Mouse (Mus musculus) gastrocnemius, postnatal 4 days (tissue): ENCODE results near the gene Bsg. TPM values are rescaled to one million over a fixed set of nuclear protein-coding genes. Genes with fewer than 3 reads are reported as not detected.

ENCODE experiments used
- DNase-seq, 2 experiments: peaks; one replicate each; pipeline ENCODE4 v3.0.0; 2021 to 2022; ENCODE audit warnings: low spot score in 2 of 2, mixed read lengths in 2 of 2
- long read RNA-seq, 2 experiments: library from polyadenylated mRNA; stranded (forward); transcript quantifications; one replicate each; pipeline ENCODE4 v2.0.0; 2021
- total RNA-seq, 2 experiments: library from RNA; stranded (reverse); gene quantifications; 2 replicates each; pipeline ENCODE4 v1.2.3; 2021

Bsg gene
- 100 to 1,000 TPM; 390 to 392 TPM for total RNA-seq
- long read RNA-seq, experiment 1, transcript Bsg-205 (7 exons, 1,261 nt): major isoform, 718 of 784 reads
- long read RNA-seq, experiment 1, transcript Bsg-202 (6 exons, 1,240 nt): minor isoform, 5 of 784 reads
- long read RNA-seq, experiment 1, partial matches to known transcripts: 11 of 784 reads
- long read RNA-seq, experiment 1, other reads (novel, unspliced or antisense): 49 of 784 reads
- long read RNA-seq, experiment 2, transcript Bsg-205 (7 exons, 1,261 nt): major isoform, 700 of 775 reads
- long read RNA-seq, experiment 2, transcript Bsg-202 (6 exons, 1,240 nt): minor isoform, 6 of 775 reads
- long read RNA-seq, experiment 2, partial matches to known transcripts: 13 of 775 reads
- long read RNA-seq, experiment 2, other reads (novel, unspliced or antisense): 54 of 775 reads

DNA sequence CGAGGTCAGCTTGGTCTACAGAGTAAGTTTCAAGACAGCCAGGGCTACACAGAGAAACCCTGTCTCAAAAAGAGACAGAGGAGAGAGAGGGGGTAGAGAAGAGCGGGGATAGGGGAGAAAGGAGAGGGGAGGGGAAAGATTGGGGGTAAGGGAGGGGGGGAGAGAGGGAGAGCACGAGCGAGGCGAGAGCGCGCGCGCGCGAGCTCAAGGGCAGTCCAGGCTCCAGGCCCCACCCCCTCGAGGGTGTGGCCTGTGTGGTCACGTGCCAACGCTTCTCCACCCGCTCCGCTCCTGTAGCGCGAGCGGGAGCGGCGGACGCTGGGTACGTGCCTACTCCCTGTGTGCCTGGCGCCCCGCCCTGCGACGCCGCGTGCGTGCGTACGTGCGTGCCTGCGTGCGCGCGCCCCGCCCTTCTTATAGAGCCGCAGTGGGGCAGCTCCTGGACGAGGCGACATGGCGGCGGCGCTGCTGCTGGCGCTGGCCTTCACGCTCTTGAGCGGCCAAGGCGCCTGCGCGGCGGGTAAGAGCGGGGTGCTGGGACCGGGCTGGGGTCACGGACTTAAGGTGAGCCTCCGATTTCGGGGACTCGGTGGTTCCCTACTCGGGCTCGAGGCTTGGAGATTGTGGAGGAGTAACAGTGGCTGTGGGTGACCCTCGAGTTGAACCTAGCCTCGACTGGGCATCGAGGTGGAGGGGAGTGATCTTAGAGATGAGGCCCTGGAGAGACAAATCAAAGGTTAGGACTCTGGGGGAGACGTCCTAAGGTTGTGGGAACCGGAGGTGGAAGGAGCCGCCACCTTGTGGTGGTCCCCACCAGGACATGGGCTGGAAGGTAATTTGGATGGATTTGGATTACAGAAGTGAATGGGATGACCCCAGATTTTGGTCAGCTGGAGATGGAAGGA, at the start of gene Bsg:
Bsg (plus strand) TSS at position 427 of the 905 bp plus-strand sequence.
- DNase-seq: peak; percentile 98 to 99

DNA sequence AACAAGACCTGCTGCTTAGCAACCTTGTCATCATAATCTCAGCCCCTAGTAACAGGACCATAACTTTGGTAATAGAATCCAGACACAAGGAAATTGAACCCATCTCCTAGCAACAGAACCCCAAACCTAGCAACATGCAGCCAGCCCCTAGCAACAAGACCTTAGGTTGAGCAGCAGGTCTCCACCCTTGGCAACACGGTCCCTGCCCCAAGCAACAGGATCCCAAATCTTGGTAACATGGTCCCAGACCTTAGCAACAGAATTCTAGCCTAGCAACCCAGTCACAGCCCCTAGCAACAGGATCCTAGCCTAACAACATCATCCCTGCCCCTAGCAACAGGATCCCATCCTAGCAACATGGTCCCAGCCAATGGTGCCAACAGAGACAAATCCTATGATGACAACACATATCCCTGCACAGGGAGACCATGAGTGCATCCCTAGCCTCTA, 49.3 kb upstream of the Bsg start:
- DNase-seq: no peak

DNA sequence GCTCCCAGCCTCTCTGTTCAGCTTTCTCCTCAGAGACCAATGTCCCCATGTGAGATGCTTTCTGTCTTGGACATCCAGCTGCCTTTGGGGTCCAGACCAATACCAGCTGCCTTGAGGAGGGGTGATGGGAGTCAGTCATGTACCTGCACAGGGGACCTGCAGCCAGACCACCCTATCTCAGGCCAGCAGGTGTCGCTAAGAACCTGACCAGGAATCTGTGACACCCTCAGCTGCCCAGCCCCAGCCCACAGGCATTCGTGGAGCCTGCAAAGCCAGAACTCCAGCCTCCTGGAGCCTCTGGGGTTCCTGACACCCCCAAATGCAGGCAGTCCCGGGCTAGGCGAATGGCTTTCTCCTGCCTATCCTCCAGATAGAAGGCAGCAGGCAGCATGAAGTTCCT, 45.5 kb upstream of the Bsg start:
- no peak for DNase-seq

DNA sequence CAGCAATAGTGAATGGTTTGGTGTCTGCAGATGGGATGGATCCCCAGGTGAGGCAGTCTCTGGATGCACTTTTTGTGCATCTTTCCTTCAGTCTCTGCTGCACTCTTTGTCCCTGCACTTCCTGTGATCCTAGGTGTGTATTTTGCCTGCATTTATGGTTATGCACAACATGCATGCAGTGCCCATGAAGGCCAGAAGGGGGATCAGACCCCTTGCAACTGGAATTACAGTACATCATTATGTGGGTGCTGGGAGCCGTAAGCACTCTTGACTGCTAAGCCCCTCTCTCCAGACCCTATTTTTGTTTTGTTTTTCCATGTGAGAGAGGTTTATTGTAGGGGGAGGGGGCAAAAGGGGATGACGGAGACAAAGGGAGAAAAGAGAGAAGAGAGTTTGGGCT, 44.0 kb upstream of the Bsg start:
- no peak for DNase-seq

DNA sequence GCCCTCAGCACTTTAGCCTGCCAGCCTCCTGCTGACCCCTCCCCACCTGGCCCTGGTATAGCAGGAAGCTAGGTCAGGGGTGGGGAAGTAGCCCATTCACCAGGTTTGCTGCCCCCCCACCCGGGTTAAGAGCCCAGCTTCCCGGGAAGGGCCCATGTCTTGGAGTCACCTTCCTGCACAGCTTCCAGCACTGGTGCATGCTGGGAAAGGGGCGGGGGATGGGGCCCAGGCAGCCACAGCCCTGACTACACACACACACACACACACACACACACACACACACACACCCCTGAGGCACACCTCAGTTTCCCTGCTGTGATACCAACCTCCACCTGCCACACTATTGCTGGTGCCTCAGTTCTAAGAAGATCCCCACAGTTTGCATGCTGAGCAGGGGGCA, 42.4 kb upstream of the Bsg start:
- no peak for DNase-seq

DNA sequence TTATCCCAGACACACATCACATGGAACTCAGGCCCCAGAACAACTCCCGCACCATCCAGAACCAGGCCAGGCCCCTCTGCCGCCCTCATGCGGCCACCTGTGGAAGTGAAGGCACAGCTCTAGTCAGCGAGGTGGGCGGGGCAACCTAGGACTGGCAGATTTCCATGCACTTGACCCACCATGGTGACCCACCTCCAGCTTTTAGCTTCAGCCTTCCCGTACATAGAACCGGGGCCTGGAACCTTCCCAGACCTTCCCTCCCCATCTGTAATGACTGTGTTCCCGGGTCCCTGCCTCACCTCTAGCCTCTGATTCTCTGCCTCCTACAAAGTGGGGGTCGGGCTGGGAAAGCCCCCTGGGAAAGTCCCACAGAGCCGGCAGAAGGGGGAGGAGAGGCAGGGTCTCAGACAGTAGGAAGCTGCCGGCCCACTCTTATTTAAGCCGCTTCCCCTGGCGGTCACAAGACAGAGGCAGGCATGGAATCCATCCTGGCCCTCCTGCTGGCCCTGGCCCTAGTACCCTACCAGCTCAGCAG, 40.1 kb upstream of the Bsg start, which contains the start of gene Madcam1:
Madcam1 (plus strand) TSS at position 429 of the 535 bp plus-strand sequence.
- DNase-seq: peak in 1 of 2 experiments; percentile 55

DNA sequence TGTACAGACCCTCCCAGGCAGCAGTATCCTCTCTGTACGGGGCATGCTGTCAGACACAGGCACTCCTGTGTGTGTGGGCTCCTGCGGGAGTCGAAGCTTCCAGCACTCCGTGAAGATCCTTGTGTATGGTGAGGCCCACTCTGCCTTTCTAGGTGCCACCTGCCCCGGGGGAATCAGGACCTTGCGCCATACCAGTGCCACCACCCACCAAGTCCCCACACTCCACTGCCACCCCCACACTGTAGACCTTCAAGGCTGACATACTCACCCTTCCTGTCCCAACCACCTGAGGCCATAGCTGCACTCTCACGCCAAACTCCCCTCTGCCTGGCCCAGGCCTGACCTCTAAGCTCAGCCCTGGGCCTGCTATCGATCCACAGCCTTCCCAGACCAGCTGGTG, 39.2 kb upstream of the Bsg start:
- DNase-seq: no peak

DNA sequence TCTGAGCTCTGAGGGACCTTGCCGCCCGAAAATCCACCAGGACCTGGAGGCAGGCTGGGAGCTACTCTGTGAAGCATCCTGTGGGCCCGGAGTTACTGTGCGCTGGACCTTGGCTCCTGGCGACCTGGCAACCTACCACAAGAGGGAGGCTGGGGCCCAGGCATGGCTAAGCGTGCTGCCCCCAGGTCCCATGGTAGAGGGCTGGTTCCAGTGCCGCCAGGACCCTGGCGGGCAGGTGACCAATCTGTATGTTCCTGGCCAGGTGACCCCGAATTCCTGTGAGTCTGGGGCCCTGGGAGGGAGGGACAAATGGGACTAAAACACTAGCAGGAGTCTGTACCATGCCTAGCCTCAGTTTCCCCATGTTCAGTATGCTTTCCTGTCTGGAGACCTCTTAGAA, 37.8 kb upstream of the Bsg start:
- no peak for DNase-seq

DNA sequence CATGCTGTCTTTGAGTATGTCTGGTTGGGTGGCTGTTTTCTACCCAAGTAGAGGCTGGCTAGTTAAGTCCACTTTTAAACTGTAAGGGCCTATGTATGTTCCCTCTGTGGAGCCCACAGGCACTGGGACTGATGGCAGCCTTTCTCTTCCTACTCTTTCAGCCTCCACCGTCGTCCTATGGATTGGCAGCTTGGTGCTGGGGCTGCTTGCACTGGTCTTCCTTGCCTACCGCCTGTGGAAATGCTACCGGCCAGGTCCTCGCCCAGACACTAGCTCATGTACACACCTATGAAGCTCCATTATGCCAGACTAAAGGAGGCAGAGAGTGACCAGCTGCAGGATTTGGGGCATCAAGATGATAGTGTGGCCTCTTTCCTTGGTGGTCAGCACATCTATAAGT, 36.2 kb upstream of the Bsg start:
- DNase-seq: no peak

DNA sequence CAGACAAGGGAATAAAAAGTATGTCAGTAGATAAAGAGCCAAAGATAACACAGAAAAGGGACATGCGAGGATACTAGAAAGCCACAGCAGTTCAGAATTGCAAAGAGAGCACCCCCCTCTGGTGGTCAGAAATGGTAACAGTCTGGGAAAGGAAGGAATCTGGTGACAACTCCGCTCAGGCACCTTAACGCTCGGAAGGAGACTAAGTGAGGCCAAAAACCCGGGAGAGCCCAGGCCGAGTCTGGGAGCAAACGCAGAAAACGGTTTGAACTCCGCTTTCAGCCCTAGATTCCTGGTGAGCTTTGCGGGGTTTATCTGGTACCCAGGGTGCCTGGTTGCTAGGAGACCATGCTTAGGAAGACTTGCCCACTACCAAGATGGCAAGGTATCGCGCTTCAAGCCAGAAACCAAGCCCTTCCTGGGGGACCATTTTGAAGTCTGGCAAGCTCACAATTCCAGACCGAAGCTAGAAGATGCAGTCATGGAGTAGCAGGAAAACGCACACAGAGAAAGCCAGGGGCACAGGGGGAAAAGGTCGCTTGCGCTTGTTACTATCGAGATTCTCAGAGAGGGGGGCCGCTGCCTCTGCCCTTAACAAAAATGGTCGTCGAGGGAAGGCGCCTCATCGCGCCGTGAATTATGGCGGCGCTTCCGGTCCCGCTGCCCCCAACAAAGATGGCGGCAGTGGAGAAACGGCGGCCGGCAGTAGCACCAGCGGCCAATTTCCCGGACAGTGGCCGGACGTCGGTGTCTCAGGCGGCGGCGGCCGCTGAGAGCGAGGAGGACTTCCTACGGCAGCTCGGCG, 35.3 kb upstream of the Bsg start, which contains the start of gene Tpgs1:
Tpgs1 (plus strand) TSS at position 599 of the 805 bp plus-strand sequence.
- peak; percentile 76 to 89 for DNase-seq

DNA sequence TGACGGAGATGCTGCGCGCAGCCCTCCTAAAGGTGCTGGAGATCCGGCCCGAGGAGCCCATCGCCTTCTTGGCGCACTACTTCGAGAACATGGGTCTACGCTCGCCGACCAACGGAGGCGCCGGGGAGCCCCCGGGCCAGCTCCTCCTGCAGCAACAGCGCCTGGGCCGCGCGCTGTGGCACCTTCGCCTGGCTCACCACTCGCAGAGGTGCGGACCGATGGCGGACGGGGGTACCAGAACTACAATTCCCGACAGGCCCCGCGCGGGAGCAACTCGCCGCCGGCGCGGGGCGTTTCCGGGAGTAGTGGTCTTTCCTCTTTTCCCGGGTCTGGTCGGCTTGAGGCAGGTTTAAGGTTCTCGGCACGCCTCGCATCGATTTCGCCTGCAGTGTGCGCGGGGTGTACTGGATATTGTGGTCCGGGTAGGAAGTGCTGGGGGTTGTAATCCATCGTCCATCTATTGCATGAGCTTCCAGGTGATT, 34.7 kb upstream of the Bsg start:
- peak in 1 of 2 experiments; percentile 78 for DNase-seq

DNA sequence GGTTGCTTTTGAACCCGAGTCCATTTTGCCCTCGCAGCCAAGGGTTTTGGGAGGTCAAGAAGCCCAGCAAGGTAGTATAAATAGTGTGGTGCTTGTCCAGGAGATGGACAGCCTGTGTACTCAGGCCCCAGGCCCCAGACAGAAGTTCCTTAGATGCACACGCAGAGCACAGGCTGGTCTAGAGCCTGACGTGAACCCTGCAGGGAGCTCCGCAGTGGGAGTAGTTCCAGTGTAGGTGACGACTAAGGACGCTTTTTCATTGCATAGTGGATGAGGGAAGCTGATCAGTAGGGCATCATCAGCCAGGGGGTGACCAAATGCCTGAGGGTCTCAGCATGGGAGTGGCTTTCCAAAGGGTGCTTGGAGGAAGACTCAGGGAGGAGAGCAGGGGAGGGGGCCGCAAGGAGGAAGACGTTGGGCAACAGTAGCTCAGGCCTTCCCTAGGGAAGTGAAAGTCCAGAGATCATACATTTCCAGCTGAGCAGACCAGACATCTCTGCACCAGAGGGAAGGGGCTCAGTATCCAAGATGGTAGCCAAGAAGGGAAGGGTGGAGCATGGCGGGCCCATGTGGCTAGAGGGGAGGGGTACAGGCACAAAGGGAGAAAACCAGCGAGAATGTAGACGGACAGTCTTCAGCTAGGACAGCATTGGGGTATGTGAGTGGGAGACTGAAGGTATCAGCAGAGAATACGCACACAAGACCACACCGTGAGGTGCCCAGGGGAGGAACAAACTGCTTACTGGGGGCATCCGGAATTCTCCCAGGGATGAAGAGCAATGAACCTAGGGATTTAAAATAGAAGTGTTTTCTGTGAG, 34.0 kb upstream of the Bsg start:
- no peak for DNase-seq

DNA sequence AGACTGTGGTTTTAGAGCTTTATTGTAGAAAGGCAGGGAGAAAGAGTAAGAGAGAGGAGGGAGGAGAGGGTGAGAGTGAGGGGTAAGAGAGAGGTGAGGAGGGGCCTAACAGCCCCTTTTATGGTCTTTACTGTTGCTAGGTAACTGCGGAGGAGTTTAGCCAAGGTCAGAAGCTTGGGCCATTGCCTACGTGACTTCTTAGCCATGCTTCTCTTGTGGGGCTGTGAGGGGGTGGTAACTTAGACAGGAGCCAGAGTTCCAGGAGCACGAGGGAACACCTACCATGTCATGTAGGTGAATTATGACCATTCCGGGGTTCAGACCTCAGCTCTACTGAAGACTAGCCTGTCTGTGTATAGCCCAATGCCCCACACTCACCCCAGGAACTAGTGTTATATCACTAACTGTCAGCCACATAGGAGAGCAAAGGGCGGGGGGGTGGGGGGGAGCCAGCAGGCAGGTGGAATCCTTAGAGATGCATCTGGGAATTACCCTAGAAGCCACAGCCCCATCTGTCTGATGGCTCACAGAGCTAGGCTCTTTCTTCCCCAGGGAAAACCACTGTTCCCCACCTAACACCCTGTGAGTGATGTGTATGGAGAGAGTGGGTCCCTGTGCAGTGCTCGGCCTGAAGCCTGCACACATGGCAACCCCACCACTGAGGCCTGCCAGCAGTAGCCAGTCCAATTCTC, 32.7 kb upstream of the Bsg start:
- DNase-seq: no peak

DNA sequence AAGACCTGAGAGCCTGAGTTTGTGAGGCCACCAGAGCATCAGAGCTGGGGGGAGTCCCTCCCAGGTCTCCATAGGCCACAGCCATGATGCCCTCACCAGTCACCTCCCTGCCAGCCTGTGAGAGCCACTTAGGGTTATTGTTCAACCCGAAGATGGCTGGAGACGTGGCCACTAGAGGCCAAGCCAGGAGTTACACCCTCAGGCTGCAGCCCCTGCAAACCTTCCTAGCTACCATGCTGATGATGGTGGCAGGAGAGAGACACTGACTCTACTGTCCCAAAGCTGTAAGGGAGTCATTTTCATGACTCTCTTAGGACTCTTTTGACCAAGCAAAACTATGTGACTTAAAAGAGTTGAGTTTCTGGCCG, 32.2 kb upstream of the Bsg start:
- DNase-seq: peak in 1 of 2 experiments; percentile 9

DNA sequence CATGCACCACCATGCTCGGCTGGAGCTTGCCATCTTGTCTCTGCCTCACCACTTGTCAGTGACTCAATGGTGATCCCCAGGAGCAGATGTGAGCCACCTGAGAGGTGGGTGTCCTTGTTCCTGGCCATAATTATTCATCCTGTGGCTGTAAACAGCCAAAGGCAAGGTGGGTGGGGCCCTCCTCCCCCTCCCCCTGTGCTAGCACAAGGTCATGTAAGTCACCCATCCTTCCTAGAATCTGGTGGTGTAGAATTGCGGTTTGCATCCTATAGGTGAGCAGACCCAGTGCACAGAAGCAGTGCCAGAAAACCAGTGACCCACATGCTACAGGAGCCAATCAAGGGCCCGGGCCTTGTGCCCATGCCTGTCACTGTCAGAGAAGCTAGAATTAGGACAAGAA, 31.2 kb upstream of the Bsg start:
- no peak for DNase-seq

DNA sequence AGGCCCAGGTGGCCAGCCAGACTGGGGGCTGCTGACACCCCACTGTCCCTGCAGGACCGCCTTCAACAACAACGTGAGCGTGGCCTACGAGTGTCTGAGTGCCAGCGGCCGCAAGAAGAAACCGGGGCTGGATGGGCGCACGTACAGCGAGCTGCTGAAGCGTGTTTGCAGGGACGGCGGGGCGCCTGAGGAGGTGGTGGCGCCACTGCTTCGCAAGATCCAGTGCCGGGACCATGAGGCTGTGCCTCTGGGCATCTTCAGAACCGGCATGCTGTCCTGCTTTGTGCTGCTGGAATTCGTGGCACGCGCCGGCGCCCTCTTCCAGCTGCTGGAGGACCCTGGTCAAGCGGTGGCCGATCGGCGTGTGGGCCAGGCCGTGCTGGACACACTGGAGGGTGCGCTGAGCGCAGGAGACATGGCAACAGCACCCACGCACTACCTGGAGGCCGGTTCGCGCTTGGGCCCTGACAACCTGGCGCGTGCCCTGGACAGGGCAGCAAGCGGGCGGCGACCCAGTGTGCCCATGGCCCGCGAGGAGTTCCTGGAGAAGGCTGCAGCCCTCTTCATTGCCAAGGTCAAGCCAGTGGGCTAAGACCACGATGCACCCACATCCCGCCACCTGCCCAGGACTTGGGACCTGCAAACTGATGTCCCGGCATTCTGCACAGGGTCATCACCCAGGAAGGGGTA, 28.8 kb upstream of the Bsg start:
- DNase-seq: no peak

DNA sequence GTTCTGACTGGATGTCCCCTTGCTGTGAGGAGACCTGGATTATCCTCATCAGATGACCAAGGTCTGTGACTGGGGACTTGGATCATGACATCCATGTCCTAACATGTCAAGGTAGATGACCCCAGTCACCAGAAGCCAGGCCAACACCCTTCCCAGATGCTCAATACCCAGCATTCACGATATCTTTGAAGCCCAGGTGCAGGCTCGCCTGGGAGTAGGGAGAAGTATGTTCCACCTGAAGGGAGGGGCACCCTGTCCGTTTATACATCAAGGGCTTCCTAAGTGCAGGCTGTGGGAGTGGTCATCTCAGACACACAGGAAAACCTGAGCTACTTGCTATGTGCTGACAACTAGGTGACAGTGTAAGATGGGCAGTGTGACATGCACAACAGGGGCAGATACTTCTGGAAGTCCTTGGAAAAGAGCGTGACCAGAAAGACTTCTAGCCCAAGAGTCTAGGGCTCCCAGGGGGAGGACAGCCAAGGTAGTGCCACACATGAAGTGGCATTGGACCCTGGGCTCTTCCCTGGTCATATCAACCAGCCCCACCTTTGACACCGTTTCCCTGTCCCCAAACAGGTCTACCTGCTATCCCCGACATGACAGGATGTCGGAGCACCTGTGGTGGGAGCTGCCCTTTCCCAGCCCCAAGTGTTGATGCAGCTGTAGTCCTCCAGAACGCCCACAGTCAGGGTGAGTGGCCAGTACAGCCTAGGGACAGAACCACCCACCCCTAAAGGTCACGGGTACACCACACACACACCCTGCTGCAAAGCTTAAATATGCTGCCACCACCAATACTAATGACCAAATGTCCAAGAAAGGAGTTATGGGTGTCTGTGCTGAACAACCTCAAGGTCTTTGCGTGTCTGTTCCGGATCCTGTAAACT, 23.4 kb upstream of the Bsg start:
- DNase-seq: no peak
